Mouse (Mus musculus): ENCODE data around the gene Ankrd23. TPM values are rescaled to one million over a fixed set of nuclear protein-coding genes. Genes with fewer than 3 reads are reported as not detected.

The Ankrd23 gene
- polyA plus RNA-seq, 1 experiment from 2014 or later: 14.6 TPM

- peak; percentile 71 for ATAC-seq (ENCODE audit: low FRiP score, low TSS enrichment)
- Histone ChIP-seq H3K4me3 (ENCODE audit: low read length) (peak within 1 kb of the TSS; percentile 55), H3K27ac (ENCODE audit: low read depth, low read length) (peak within 1 kb of the TSS; percentile 100), H3K36me3 (ENCODE audit: control insufficient read depth, insufficient read depth, low read length) (peaks cover 20% of the 10 kb centered on the region), H3K9me3 (ENCODE audit: control insufficient read depth, low read length) (no peaks in the 10 kb centered on the region), H3K27me3 (ENCODE audit: control insufficient read depth, insufficient read depth, low read length) (no peaks in the 10 kb centered on the region), H3K9ac (ENCODE audit: low read depth, low read length) (peak within 1 kb of the TSS; percentile 97), H3K4me1 (ENCODE audit: control insufficient read depth, insufficient read depth, low read length) (peaks cover 46% of the 10 kb centered on the region), H3K4me2 (replicated peaks; ENCODE audit: low read depth, low read length) (peak within 1 kb of the TSS; percentile 56)
- WGBS: 1% methylated on average over 65 of the region's 69 CpGs
These were observed 21.6 kb upstream of the Ankrd23 start, which contains the start of gene Sema4c for GRCm38 (mm10) chr1:36558031-36558993. Sema4c (minus strand) TSS chr1:36558349.

GRCm38 (mm10) chr1:36557457-36558011, 20.9 kb upstream of the Ankrd23 start:
- peaks cover 38% of the 10 kb centered on the region for H3K4me1 ChIP-seq (ENCODE audit: control insufficient read depth, insufficient read depth, low read length)
- peak; percentile 77 for ATAC-seq (ENCODE audit: low FRiP score, low TSS enrichment)
- peak overlapping the region; percentile 100 for H3K27ac ChIP-seq (ENCODE audit: low read depth, low read length)
- peak overlapping the region; percentile 97 for H3K9ac ChIP-seq (ENCODE audit: low read depth, low read length)
- WGBS: under 1% methylated on average over 37 of the region's 48 CpGs
- peaks cover 28% of the 10 kb centered on the region for H3K36me3 ChIP-seq (ENCODE audit: control insufficient read depth, insufficient read depth, low read length)
- no peaks in the 10 kb centered on the region for H3K9me3 ChIP-seq (ENCODE audit: control insufficient read depth, low read length)
- H3K4me3 ChIP-seq (ENCODE audit: low read length): peak overlapping the region; percentile 55
- H3K4me2 ChIP-seq (replicated peaks; ENCODE audit: low read depth, low read length): peak overlapping the region; percentile 56
- H3K27me3 ChIP-seq (ENCODE audit: control insufficient read depth, insufficient read depth, low read length): no peaks in the 10 kb centered on the region

- WGBS: under 1% methylated on average over 52 of the region's 52 CpGs
- peak; percentile 70 for ATAC-seq (ENCODE audit: low FRiP score, low TSS enrichment)
These were observed 20.1 kb upstream of the Ankrd23 start for GRCm38 (mm10) chr1:36556553-36557456.

GRCm38 (mm10) chr1:36555798-36556395, 19.2 kb upstream of the Ankrd23 start:
- WGBS: 4% methylated on average over 8 of the region's 8 CpGs
- ATAC-seq (ENCODE audit: low FRiP score, low TSS enrichment): no peak
- peak overlapping the region; percentile 100 for H3K27ac ChIP-seq (ENCODE audit: low read depth, low read length)
- H3K36me3 ChIP-seq (ENCODE audit: control insufficient read depth, insufficient read depth, low read length): peaks cover 45% of the 10 kb centered on the region
- H3K9ac ChIP-seq (ENCODE audit: low read depth, low read length): peak overlapping the region; percentile 97
- H3K9me3 ChIP-seq (ENCODE audit: control insufficient read depth, low read length): no peaks in the 10 kb centered on the region
- H3K4me2 ChIP-seq (replicated peaks; ENCODE audit: low read depth, low read length): peak overlapping the region; percentile 56
- H3K4me3 ChIP-seq (ENCODE audit: low read length): peak overlapping the region; percentile 55
- peaks cover 31% of the 10 kb centered on the region for H3K4me1 ChIP-seq (ENCODE audit: control insufficient read depth, insufficient read depth, low read length)
- no peaks in the 10 kb centered on the region for H3K27me3 ChIP-seq (ENCODE audit: control insufficient read depth, insufficient read depth, low read length)

More at GRCm38 (mm10) chr1:36556553-36557456, 20.1 kb upstream of the Ankrd23 start:
- peak overlapping the region; percentile 56 for H3K4me2 ChIP-seq (replicated peaks; ENCODE audit: low read depth, low read length)
- peak overlapping the region; percentile 55 for H3K4me3 ChIP-seq (ENCODE audit: low read length)
- peak overlapping the region; percentile 100 for H3K27ac ChIP-seq (ENCODE audit: low read depth, low read length)
- no peaks in the 10 kb centered on the region for H3K9me3 ChIP-seq (ENCODE audit: control insufficient read depth, low read length)
- peaks cover 35% of the 10 kb centered on the region for H3K36me3 ChIP-seq (ENCODE audit: control insufficient read depth, insufficient read depth, low read length)
- H3K4me1 ChIP-seq (ENCODE audit: control insufficient read depth, insufficient read depth, low read length): peaks cover 32% of the 10 kb centered on the region
- H3K27me3 ChIP-seq (ENCODE audit: control insufficient read depth, insufficient read depth, low read length): no peaks in the 10 kb centered on the region
- peak overlapping the region; percentile 97 for H3K9ac ChIP-seq (ENCODE audit: low read depth, low read length)

GRCm38 (mm10) chr1:36554633-36555399, 18.1 kb upstream of the Ankrd23 start:
- no peak for ATAC-seq (ENCODE audit: low FRiP score, low TSS enrichment)
- Histone ChIP-seq H3K36me3 (ENCODE audit: control insufficient read depth, insufficient read depth, low read length) (peaks cover 55% of the 10 kb centered on the region), H3K27ac (ENCODE audit: low read depth, low read length) (peak overlapping the region; percentile 100; the same call in 1 of the 2 replicates), H3K9ac (ENCODE audit: low read depth, low read length) (peak overlapping the region; percentile 97; the same call in 1 of the 2 replicates), H3K4me3 (ENCODE audit: low read length) (peak overlapping the region; percentile 55), H3K4me1 (ENCODE audit: control insufficient read depth, insufficient read depth, low read length) (peaks cover 32% of the 10 kb centered on the region), H3K27me3 (ENCODE audit: control insufficient read depth, insufficient read depth, low read length) (no peaks in the 10 kb centered on the region), H3K9me3 (ENCODE audit: control insufficient read depth, low read length) (no peaks in the 10 kb centered on the region), H3K4me2 (replicated peaks; ENCODE audit: low read depth, low read length) (peak overlapping the region; percentile 56)
- WGBS: 49% methylated on average over 21 of the region's 21 CpGs

- ATAC-seq (ENCODE audit: low FRiP score, low TSS enrichment): no peak
- H3K4me1 ChIP-seq (ENCODE audit: control insufficient read depth, insufficient read depth, low read length): peaks cover 39% of the 10 kb centered on the region
- no peaks in the 10 kb centered on the region for H3K27me3 ChIP-seq (ENCODE audit: control insufficient read depth, insufficient read depth, low read length)
- peaks cover 69% of the 10 kb centered on the region for H3K36me3 ChIP-seq (ENCODE audit: control insufficient read depth, insufficient read depth, low read length)
- H3K4me3 ChIP-seq (ENCODE audit: low read length): no peak overlapping the region
- H3K27ac ChIP-seq (ENCODE audit: low read depth, low read length): no peak overlapping the region
- H3K4me2 ChIP-seq (replicated peaks; ENCODE audit: low read depth, low read length): no peak overlapping the region
- WGBS: 78% methylated on average over 16 of the region's 16 CpGs
- no peak overlapping the region for H3K9ac ChIP-seq (ENCODE audit: low read depth, low read length)
- H3K9me3 ChIP-seq (ENCODE audit: control insufficient read depth, low read length): no peaks in the 10 kb centered on the region
These were observed 15.8 kb upstream of the Ankrd23 start for GRCm38 (mm10) chr1:36552506-36552905.

- H3K4me2 ChIP-seq (replicated peaks; ENCODE audit: low read depth, low read length): no peak overlapping the region
- no peaks in the 10 kb centered on the region for H3K9me3 ChIP-seq (ENCODE audit: control insufficient read depth, low read length)
- H3K36me3 ChIP-seq (ENCODE audit: control insufficient read depth, insufficient read depth, low read length): peaks cover 69% of the 10 kb centered on the region
- H3K27me3 ChIP-seq (ENCODE audit: control insufficient read depth, insufficient read depth, low read length): no peaks in the 10 kb centered on the region
- H3K9ac ChIP-seq (ENCODE audit: low read depth, low read length): no peak overlapping the region
- H3K27ac ChIP-seq (ENCODE audit: low read depth, low read length): no peak overlapping the region
- no peak overlapping the region for H3K4me3 ChIP-seq (ENCODE audit: low read length)
- H3K4me1 ChIP-seq (ENCODE audit: control insufficient read depth, insufficient read depth, low read length): peaks cover 41% of the 10 kb centered on the region
- 92% methylated on average over 17 of the region's 17 CpGs for WGBS
- ATAC-seq (ENCODE audit: low FRiP score, low TSS enrichment): no peak
These were observed 15.2 kb upstream of the Ankrd23 start for GRCm38 (mm10) chr1:36551904-36552303.
